Mouse (Mus musculus): ENCODE data around the gene Deup1. TPM values are rescaled to one million over a fixed set of nuclear protein-coding genes. Genes with fewer than 3 reads are reported as not detected.

The Deup1 gene
- polyA plus RNA-seq, 1 experiment from 2014 or later, result 0.31 TPM

DNA sequence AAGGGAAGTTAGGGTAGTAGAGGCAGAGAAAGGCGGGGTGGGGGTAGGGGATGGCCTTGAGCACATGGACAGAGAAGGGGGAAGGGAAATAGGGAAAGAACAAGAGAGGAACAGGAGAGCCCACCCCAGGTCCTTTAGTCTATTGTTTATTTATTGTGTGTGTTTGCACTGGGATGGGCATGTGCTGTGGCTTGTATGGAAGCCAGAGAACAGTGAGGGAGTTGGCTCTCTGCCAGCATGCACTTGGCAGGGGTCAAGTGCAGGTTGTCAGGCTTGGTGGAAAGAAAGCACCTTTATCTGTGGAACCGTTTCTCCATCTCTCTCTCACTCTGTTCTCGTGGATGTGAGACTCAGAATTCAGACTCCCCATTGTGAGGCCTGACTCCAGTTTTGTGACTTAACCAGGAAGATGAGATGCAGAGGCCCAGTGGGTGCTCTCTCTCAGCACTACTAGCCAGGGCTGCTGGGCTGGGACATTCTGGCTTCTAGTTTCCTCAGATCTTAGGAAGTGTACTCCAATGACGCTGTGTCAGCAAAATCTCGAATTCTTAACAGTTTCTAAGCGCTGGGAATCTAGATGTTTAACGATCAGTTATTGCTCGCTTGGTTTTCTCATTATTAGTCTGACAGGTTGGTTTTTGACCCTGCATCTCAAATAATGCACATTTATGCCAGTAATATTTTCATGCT, 98.3 kb downstream of the Deup1 start:
- no peaks in the 10 kb centered on the region for H3K9me3 ChIP-seq (replicated peaks; ENCODE audit: control insufficient read depth, low read length)
- no peaks in the 10 kb centered on the region for H3K36me3 ChIP-seq (ENCODE audit: control insufficient read depth, insufficient read depth, low read length)
- 47% methylated on average over 8 of the region's 8 CpGs for WGBS
- peak overlapping the region; percentile 68 for H3K27ac ChIP-seq (ENCODE audit: low read length)
- ATAC-seq (ENCODE audit: insufficient read depth, low FRiP score), result peak; percentile 63
- H3K4me2 ChIP-seq (ENCODE audit: low read depth, low read length), result no peak overlapping the region
- H3K27me3 ChIP-seq (ENCODE audit: control insufficient read depth, insufficient read depth, low read length), result no peaks in the 10 kb centered on the region
- peaks cover 31% of the 10 kb centered on the region for H3K4me1 ChIP-seq (ENCODE audit: control insufficient read depth, insufficient read depth, low read length)
- H3K9ac ChIP-seq (ENCODE audit: low read length), result no peak overlapping the region
- H3K4me3 ChIP-seq (replicated peaks; ENCODE audit: low read length), result no peak overlapping the region

DNA sequence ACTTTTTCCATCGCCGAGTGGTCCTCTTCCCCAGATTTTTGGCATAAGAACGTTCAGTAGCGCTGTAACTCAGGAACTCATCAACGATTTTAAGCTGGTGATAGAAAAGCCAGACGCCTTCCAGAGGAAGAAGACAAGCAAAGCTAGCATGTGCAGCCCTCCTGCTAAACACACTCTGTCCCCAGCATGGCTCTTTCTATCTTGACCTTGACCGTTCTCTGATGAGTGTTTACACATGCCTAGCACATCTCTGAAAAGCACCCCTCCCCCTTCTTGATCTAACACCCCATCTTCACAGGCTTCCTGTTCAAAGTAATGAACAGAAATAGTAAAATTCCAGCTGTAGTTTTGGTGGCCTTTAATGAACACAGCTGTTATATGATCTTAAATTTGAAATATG, 99.4 kb downstream of the Deup1 start:
- Histone ChIP-seq H3K9ac (ENCODE audit: low read length) (no peak overlapping the region), H3K36me3 (ENCODE audit: control insufficient read depth, insufficient read depth, low read length) (no peaks in the 10 kb centered on the region), H3K4me1 (ENCODE audit: control insufficient read depth, insufficient read depth, low read length) (peaks cover 26% of the 10 kb centered on the region), H3K27me3 (ENCODE audit: control insufficient read depth, insufficient read depth, low read length) (no peaks in the 10 kb centered on the region), H3K4me3 (replicated peaks; ENCODE audit: low read length) (no peak overlapping the region), H3K4me2 (ENCODE audit: low read depth, low read length) (no peak overlapping the region), H3K9me3 (replicated peaks; ENCODE audit: control insufficient read depth, low read length) (no peaks in the 10 kb centered on the region), H3K27ac (ENCODE audit: low read length) (no peak overlapping the region; the same call in 1 of the 2 replicates)
- 44% methylated on average over 7 of the region's 7 CpGs for WGBS
- ATAC-seq (ENCODE audit: insufficient read depth, low FRiP score), result no peak

DNA sequence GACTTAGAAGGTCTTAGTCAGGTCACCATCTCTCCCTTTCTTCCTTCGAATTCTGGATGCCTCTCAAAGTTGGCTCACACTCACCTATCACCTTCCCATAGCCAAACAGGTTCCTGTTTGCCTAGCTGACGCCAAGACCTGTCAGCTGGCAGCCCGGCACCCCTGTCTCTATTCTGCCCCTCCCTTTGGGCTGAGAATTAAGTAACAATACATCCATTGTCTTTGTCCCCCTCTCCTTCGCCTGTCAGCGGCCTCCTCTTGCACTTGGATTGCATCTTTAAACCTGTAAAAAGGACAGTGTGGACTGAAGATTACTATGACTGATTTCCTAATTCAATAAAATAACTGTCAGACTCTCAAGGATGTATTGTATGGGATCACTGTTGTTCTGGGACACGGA, 99.9 kb downstream of the Deup1 start:
- H3K9me3 ChIP-seq (replicated peaks; ENCODE audit: control insufficient read depth, low read length), result no peaks in the 10 kb centered on the region
- no peaks in the 10 kb centered on the region for H3K36me3 ChIP-seq (ENCODE audit: control insufficient read depth, insufficient read depth, low read length)
- 51% methylated on average over 6 of the region's 6 CpGs for WGBS
- H3K4me2 ChIP-seq (ENCODE audit: low read depth, low read length), result no peak overlapping the region
- H3K27me3 ChIP-seq (ENCODE audit: control insufficient read depth, insufficient read depth, low read length), result no peaks in the 10 kb centered on the region
- no peak overlapping the region for H3K9ac ChIP-seq (ENCODE audit: low read length)
- H3K27ac ChIP-seq (ENCODE audit: low read length), result 0 out of 2 replicates have a peak overlapping the region, but pooled peaks have one; percentile 18
- H3K4me3 ChIP-seq (replicated peaks; ENCODE audit: low read length), result no peak overlapping the region
- no peak for ATAC-seq (ENCODE audit: insufficient read depth, low FRiP score)
- peaks cover 26% of the 10 kb centered on the region for H3K4me1 ChIP-seq (ENCODE audit: control insufficient read depth, insufficient read depth, low read length)

DNA sequence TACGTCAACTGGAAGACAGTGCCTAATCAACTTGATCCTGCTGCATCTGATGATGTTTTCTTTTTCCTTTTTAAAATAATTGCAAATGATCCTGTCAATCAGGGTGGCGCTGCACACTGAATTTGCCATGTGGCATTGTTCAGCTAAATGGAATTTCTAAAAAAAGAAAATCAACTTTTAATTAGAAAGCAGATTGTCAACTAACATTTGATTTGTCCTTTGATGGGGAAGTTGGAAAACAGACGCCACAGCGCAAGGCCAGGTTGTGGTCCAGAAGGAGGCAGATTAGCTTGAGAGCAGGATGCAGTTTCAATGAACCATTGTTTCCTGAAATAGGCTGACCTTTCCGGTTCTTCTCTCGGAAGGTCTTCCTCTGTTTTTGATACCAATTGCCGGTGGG, 101.2 kb downstream of the Deup1 start:
- Histone ChIP-seq H3K27ac (ENCODE audit: low read length) (no peak overlapping the region), H3K4me1 (ENCODE audit: control insufficient read depth, insufficient read depth, low read length) (peaks cover 26% of the 10 kb centered on the region), H3K4me2 (ENCODE audit: low read depth, low read length) (no peak overlapping the region), H3K27me3 (ENCODE audit: control insufficient read depth, insufficient read depth, low read length) (no peaks in the 10 kb centered on the region), H3K4me3 (replicated peaks; ENCODE audit: low read length) (no peak overlapping the region), H3K9ac (ENCODE audit: low read length) (no peak overlapping the region), H3K9me3 (replicated peaks; ENCODE audit: control insufficient read depth, low read length) (no peaks in the 10 kb centered on the region), H3K36me3 (ENCODE audit: control insufficient read depth, insufficient read depth, low read length) (no peaks in the 10 kb centered on the region)
- 70% methylated on average over 7 of the region's 7 CpGs for WGBS
- no peak for ATAC-seq (ENCODE audit: insufficient read depth, low FRiP score)

DNA sequence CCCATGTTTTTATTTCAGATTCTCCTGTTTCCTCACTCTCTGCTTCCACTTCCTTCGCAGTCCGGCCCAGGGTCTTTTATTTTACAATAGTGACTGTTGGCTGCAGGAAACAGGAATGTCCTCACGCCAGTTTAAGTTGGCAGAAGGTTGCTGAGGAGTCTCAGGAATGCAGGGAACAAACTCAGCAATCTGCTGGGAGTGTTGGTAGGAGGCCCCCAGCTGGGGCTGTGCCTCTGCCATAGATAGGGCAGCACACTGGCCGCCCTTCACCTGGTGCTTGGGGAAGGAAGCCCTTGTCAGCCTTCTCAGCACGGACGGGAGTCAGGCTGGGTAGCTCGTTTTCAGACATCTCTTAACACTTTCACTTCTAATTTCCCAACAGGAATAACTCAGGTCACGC, 102.5 kb downstream of the Deup1 start:
- Histone ChIP-seq H3K36me3 (ENCODE audit: control insufficient read depth, insufficient read depth, low read length) (no peaks in the 10 kb centered on the region), H3K4me2 (ENCODE audit: low read depth, low read length) (no peak overlapping the region), H3K4me1 (ENCODE audit: control insufficient read depth, insufficient read depth, low read length) (peaks cover 22% of the 10 kb centered on the region), H3K27ac (ENCODE audit: low read length) (0 out of 2 replicates have a peak overlapping the region, but pooled peaks have one; percentile 24), H3K4me3 (replicated peaks; ENCODE audit: low read length) (no peak overlapping the region), H3K27me3 (ENCODE audit: control insufficient read depth, insufficient read depth, low read length) (no peaks in the 10 kb centered on the region), H3K9ac (ENCODE audit: low read length) (no peak overlapping the region), H3K9me3 (replicated peaks; ENCODE audit: control insufficient read depth, low read length) (no peaks in the 10 kb centered on the region)
- 48% methylated on average over 8 of the region's 8 CpGs for WGBS
- no peak for ATAC-seq (ENCODE audit: insufficient read depth, low FRiP score)

DNA sequence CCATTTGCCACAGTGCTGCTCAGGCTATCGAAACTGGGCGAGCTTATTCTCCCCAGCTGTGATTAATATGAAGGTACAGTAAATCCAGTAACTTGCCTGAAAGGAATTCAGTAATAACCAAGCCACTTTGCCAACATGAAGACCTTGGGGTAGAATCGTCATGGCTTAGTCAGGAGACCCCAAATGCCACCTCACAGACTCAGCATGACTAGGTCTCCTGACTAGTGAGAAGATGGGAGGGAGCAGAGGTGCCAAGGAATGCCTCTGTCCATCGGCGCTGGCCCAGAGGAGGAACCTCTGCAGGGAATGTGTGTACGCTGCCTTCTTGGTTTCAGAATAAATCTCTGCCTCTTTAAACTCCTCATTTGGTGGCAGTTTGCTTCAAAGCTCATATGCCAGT, 104.1 kb downstream of the Deup1 start:
- WGBS, result 81% methylated on average over 6 of the region's 6 CpGs
- H3K4me1 ChIP-seq (ENCODE audit: control insufficient read depth, insufficient read depth, low read length), result peaks cover 10% of the 10 kb centered on the region

DNA sequence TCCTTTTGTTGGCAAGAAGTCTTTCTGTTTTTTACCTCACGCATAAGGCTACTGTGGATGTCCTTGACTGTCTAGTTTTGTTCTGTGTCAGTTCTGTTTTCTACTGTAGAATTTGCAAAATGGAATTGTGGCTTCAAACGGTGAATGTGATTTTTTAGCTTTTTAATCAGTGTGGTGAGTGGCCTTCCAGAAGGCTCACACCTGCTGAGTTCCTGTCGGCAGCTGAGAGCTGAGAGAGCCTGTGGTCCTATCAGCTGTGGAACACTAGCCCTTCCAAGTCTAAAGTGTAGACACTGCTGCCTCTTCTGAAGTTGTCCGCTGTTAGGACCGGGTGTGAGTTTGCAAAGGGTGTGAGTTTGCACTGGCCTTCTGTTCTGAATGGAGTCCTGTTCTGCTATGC, 104.8 kb downstream of the Deup1 start:
- Histone ChIP-seq H3K4me1 (ENCODE audit: control insufficient read depth, insufficient read depth, low read length) (peaks cover 4% of the 10 kb centered on the region; the same call in 1 of the 2 replicates), H3K4me2 (ENCODE audit: low read depth, low read length) (no peak overlapping the region), H3K27me3 (ENCODE audit: control insufficient read depth, insufficient read depth, low read length) (no peaks in the 10 kb centered on the region), H3K9ac (ENCODE audit: low read length) (no peak overlapping the region), H3K4me3 (replicated peaks; ENCODE audit: low read length) (no peak overlapping the region), H3K9me3 (replicated peaks; ENCODE audit: control insufficient read depth, low read length) (no peaks in the 10 kb centered on the region), H3K36me3 (ENCODE audit: control insufficient read depth, insufficient read depth, low read length) (no peaks in the 10 kb centered on the region), H3K27ac (ENCODE audit: low read length) (no peak overlapping the region; the same call in 1 of the 2 replicates)
- WGBS, result 51% methylated on average over 5 of the region's 5 CpGs
- ATAC-seq (ENCODE audit: insufficient read depth, low FRiP score), result peak; percentile 49; the same call in 1 of the 2 replicates

More for the DNA sequence above, 104.1 kb downstream of the Deup1 start:
- H3K4me2 ChIP-seq (ENCODE audit: low read depth, low read length), result no peak overlapping the region
- H3K27me3 ChIP-seq (ENCODE audit: control insufficient read depth, insufficient read depth, low read length), result no peaks in the 10 kb centered on the region
- ATAC-seq (ENCODE audit: insufficient read depth, low FRiP score), result no peak
- H3K4me3 ChIP-seq (replicated peaks; ENCODE audit: low read length), result no peak overlapping the region
- H3K36me3 ChIP-seq (ENCODE audit: control insufficient read depth, insufficient read depth, low read length), result no peaks in the 10 kb centered on the region
- no peaks in the 10 kb centered on the region for H3K9me3 ChIP-seq (replicated peaks; ENCODE audit: control insufficient read depth, low read length)
- no peak overlapping the region for H3K9ac ChIP-seq (ENCODE audit: low read length)
- peak overlapping the region; percentile 40; the same call in 1 of the 2 replicates for H3K27ac ChIP-seq (ENCODE audit: low read length)

DNA sequence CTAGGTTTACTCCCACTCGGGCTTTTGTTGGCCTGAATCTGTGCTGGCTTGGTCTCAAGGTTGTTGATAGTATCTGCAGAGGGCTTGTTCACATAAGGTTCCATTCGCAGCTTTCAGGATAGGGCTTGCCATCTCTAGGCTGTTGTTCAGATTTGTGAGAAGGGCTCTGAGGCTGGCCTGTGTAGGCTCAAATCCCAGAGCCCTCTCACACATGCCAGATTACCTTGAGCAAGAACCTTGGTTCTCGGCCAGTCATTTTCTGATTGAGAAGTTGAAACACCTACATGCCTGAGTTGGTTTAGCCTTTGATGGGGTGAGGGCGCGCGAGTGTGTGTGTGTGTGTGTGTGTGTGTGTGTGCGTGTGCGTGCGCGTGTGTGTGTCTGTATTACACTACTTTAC, 105.4 kb downstream of the Deup1 start:
- Histone ChIP-seq H3K4me2 (ENCODE audit: low read depth, low read length) (no peak overlapping the region), H3K4me3 (replicated peaks; ENCODE audit: low read length) (no peak overlapping the region), H3K4me1 (ENCODE audit: control insufficient read depth, insufficient read depth, low read length) (no peaks in the 10 kb centered on the region), H3K9me3 (replicated peaks; ENCODE audit: control insufficient read depth, low read length) (no peaks in the 10 kb centered on the region), H3K27ac (ENCODE audit: low read length) (no peak overlapping the region), H3K36me3 (ENCODE audit: control insufficient read depth, insufficient read depth, low read length) (no peaks in the 10 kb centered on the region), H3K27me3 (ENCODE audit: control insufficient read depth, insufficient read depth, low read length) (no peaks in the 10 kb centered on the region), H3K9ac (ENCODE audit: low read length) (no peak overlapping the region)
- no peak for ATAC-seq (ENCODE audit: insufficient read depth, low FRiP score)
- WGBS, result 79% methylated on average over 10 of the region's 10 CpGs

DNA sequence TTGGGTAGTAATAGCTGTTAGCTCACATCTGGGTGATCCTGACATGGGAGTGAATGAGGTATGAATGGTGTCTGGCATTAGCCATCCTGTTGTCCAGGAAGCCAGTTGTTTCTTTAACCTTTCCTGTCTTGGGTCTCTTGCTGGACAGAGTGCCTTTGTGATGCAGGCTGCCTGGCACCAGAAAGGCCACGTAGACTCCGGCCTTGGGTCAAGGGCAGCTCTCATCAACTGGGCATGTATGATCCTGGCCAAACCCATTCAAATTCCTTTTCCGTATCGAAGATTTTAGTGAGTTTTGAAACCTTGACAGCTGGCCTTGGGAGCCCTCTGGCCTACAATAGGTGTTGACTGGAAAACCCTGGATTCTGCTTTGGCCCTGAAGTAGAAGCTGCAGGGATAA, 109.8 kb downstream of the Deup1 start:
- H3K4me2 ChIP-seq (ENCODE audit: low read depth, low read length), result no peak overlapping the region
- H3K4me3 ChIP-seq (replicated peaks; ENCODE audit: low read length), result no peak overlapping the region
- no peaks in the 10 kb centered on the region for H3K9me3 ChIP-seq (replicated peaks; ENCODE audit: control insufficient read depth, low read length)
- ATAC-seq (ENCODE audit: insufficient read depth, low FRiP score), result no peak
- H3K9ac ChIP-seq (ENCODE audit: low read length), result no peak overlapping the region
- no peak overlapping the region for H3K27ac ChIP-seq (ENCODE audit: low read length)
- H3K27me3 ChIP-seq (ENCODE audit: control insufficient read depth, insufficient read depth, low read length), result no peaks in the 10 kb centered on the region
- 84% methylated on average over 4 of the region's 4 CpGs for WGBS
- peaks cover under 1% of the 10 kb centered on the region for H3K4me1 ChIP-seq (ENCODE audit: control insufficient read depth, insufficient read depth, low read length)
- no peaks in the 10 kb centered on the region for H3K36me3 ChIP-seq (ENCODE audit: control insufficient read depth, insufficient read depth, low read length)
